Mouse (Mus musculus): ENCODE data around the gene Usp45. TPM values are rescaled to one million over a fixed set of nuclear protein-coding genes. Genes with fewer than 3 reads are reported as not detected.

Usp45 gene
- polyA plus RNA-seq, 1 experiment from 2014 or later, result 3.4 TPM

GRCm38 (mm10) chr4:21788903-21789302 is 21.9 kb downstream of the Usp45 start:
- ATAC-seq, result no peak
- H3K4me2 ChIP-seq (replicated peaks; ENCODE audit: low read depth), result no peak overlapping the region
- 87% methylated on average over 6 of the region's 6 CpGs for WGBS
- H3K36me3 ChIP-seq (ENCODE audit: control insufficient read depth, insufficient read depth), result peaks cover 39% of the 10 kb centered on the region
- no peak overlapping the region for H3K9ac ChIP-seq (ENCODE audit: low read depth, low read length)
- no peaks in the 10 kb centered on the region for H3K9me3 ChIP-seq (ENCODE audit: control insufficient read depth)
- no peaks in the 10 kb centered on the region for H3K27me3 ChIP-seq (replicated peaks; ENCODE audit: control insufficient read depth, insufficient read depth, low read length)
- TF ChIP-seq CTCF (IDR thresholded peaks at IDR 0.05; ENCODE audit: low read depth), result no peak
- no peaks in the 10 kb centered on the region for H3K4me1 ChIP-seq (replicated peaks; ENCODE audit: control insufficient read depth, insufficient read depth, low read length)
- no peak overlapping the region for H3K4me3 ChIP-seq (ENCODE audit: low read depth, low read length)
- no peak overlapping the region for H3K27ac ChIP-seq (ENCODE audit: low read depth, low read length)

GRCm38 (mm10) chr4:21789836-21790235 is 22.9 kb downstream of the Usp45 start:
- Histone ChIP-seq H3K4me2 (replicated peaks; ENCODE audit: low read depth) (no peak overlapping the region), H3K27ac (ENCODE audit: low read depth, low read length) (no peak overlapping the region), H3K4me1 (replicated peaks; ENCODE audit: control insufficient read depth, insufficient read depth, low read length) (no peaks in the 10 kb centered on the region), H3K36me3 (ENCODE audit: control insufficient read depth, insufficient read depth) (peaks cover 30% of the 10 kb centered on the region), H3K9ac (ENCODE audit: low read depth, low read length) (no peak overlapping the region), H3K27me3 (replicated peaks; ENCODE audit: control insufficient read depth, insufficient read depth, low read length) (no peaks in the 10 kb centered on the region), H3K4me3 (ENCODE audit: low read depth, low read length) (no peak overlapping the region), H3K9me3 (ENCODE audit: control insufficient read depth) (no peaks in the 10 kb centered on the region)
- no peak for ATAC-seq
- TF ChIP-seq CTCF (IDR thresholded peaks at IDR 0.05; ENCODE audit: low read depth), result no peak
- WGBS, result 88% methylated on average over 4 of the region's 4 CpGs

- Histone ChIP-seq H3K27ac (ENCODE audit: low read depth, low read length) (no peak overlapping the region), H3K36me3 (ENCODE audit: control insufficient read depth, insufficient read depth) (peaks cover 20% of the 10 kb centered on the region), H3K9ac (ENCODE audit: low read depth, low read length) (no peak overlapping the region), H3K4me3 (ENCODE audit: low read depth, low read length) (no peak overlapping the region), H3K4me2 (replicated peaks; ENCODE audit: low read depth) (no peak overlapping the region), H3K4me1 (replicated peaks; ENCODE audit: control insufficient read depth, insufficient read depth, low read length) (no peaks in the 10 kb centered on the region), H3K27me3 (replicated peaks; ENCODE audit: control insufficient read depth, insufficient read depth, low read length) (no peaks in the 10 kb centered on the region), H3K9me3 (ENCODE audit: control insufficient read depth) (no peaks in the 10 kb centered on the region)
- TF ChIP-seq CTCF (IDR thresholded peaks at IDR 0.05; ENCODE audit: low read depth), result no peak
- no peak for ATAC-seq
- WGBS, result 46% methylated on average over 3 of the region's 3 CpGs
Observed at GRCm38 (mm10) chr4:21793631-21794030, 26.7 kb downstream of the Usp45 start.

GRCm38 (mm10) chr4:21801013-21801412 is 34.1 kb downstream of the Usp45 start:
- TF ChIP-seq CTCF (IDR thresholded peaks at IDR 0.05; ENCODE audit: low read depth), result no peak
- H3K4me1 ChIP-seq (replicated peaks; ENCODE audit: control insufficient read depth, insufficient read depth, low read length), result no peaks in the 10 kb centered on the region
- H3K4me3 ChIP-seq (ENCODE audit: low read depth, low read length), result no peak overlapping the region
- no peak overlapping the region for H3K9ac ChIP-seq (ENCODE audit: low read depth, low read length)
- no peak overlapping the region for H3K4me2 ChIP-seq (replicated peaks; ENCODE audit: low read depth)
- ATAC-seq, result no peak
- WGBS, result 98% methylated on average over 1 of the region's 1 CpGs
- peaks cover 42% of the 10 kb centered on the region for H3K36me3 ChIP-seq (ENCODE audit: control insufficient read depth, insufficient read depth)
- H3K27me3 ChIP-seq (replicated peaks; ENCODE audit: control insufficient read depth, insufficient read depth, low read length), result no peaks in the 10 kb centered on the region
- no peak overlapping the region for H3K27ac ChIP-seq (ENCODE audit: low read depth, low read length)
- no peaks in the 10 kb centered on the region for H3K9me3 ChIP-seq (ENCODE audit: control insufficient read depth)

DNA sequence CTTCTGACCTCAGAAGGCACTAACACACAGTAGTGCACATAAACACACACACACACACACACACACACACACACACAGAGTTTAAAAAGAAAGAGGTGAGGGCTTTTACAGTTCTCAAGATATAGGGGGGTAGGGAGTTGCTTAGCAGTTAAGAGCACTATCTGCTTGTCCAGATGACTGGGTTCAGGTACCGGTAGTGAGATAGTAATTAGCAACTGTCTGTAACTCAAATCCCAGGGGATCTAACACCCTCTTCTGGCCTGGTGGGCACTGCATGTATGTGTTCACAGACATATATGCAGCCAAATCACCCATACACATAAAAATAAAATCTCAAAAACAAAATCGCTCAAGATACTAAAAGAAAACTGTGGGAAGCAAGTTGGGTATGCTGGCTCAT is 34.7 kb downstream of the Usp45 start:
- H3K4me1 ChIP-seq (replicated peaks; ENCODE audit: control insufficient read depth, insufficient read depth, low read length), result no peaks in the 10 kb centered on the region
- no peaks in the 10 kb centered on the region for H3K27me3 ChIP-seq (replicated peaks; ENCODE audit: control insufficient read depth, insufficient read depth, low read length)
- ATAC-seq, result no peak
- H3K9ac ChIP-seq (ENCODE audit: low read depth, low read length), result no peak overlapping the region
- H3K4me2 ChIP-seq (replicated peaks; ENCODE audit: low read depth), result no peak overlapping the region
- peaks cover 42% of the 10 kb centered on the region for H3K36me3 ChIP-seq (ENCODE audit: control insufficient read depth, insufficient read depth)
- no peak for TF ChIP-seq CTCF (IDR thresholded peaks at IDR 0.05; ENCODE audit: low read depth)
- H3K9me3 ChIP-seq (ENCODE audit: control insufficient read depth), result no peaks in the 10 kb centered on the region
- H3K4me3 ChIP-seq (ENCODE audit: low read depth, low read length), result no peak overlapping the region
- WGBS, result 97% methylated on average over 2 of the region's 2 CpGs
- H3K27ac ChIP-seq (ENCODE audit: low read depth, low read length), result no peak overlapping the region

- Histone ChIP-seq H3K27ac (ENCODE audit: low read depth, low read length) (no peak overlapping the region), H3K4me3 (ENCODE audit: low read depth, low read length) (no peak overlapping the region), H3K36me3 (ENCODE audit: control insufficient read depth, insufficient read depth) (peaks cover 20% of the 10 kb centered on the region), H3K9me3 (ENCODE audit: control insufficient read depth) (no peaks in the 10 kb centered on the region), H3K4me2 (replicated peaks; ENCODE audit: low read depth) (no peak overlapping the region), H3K4me1 (replicated peaks; ENCODE audit: control insufficient read depth, insufficient read depth, low read length) (no peaks in the 10 kb centered on the region), H3K9ac (ENCODE audit: low read depth, low read length) (no peak overlapping the region), H3K27me3 (replicated peaks; ENCODE audit: control insufficient read depth, insufficient read depth, low read length) (no peaks in the 10 kb centered on the region)
- ATAC-seq, result no peak
- WGBS, result 81% methylated on average over 5 of the region's 5 CpGs
- no peak for TF ChIP-seq CTCF (IDR thresholded peaks at IDR 0.05; ENCODE audit: low read depth)
Observed at GRCm38 (mm10) chr4:21807204-21807603, 40.2 kb downstream of the Usp45 start.

- 60% methylated on average over 3 of the region's 3 CpGs for WGBS
- H3K4me3 ChIP-seq (ENCODE audit: low read depth, low read length), result no peak overlapping the region
Observed at GRCm38 (mm10) chr4:21810608-21811007, 43.7 kb downstream of the Usp45 start.

More at GRCm38 (mm10) chr4:21810608-21811007, 43.7 kb downstream of the Usp45 start:
- TF ChIP-seq CTCF (IDR thresholded peaks at IDR 0.05; ENCODE audit: low read depth), result no peak
- no peak overlapping the region for H3K27ac ChIP-seq (ENCODE audit: low read depth, low read length)
- peak; percentile 65; the same call in 1 of the 2 replicates for ATAC-seq
- no peaks in the 10 kb centered on the region for H3K9me3 ChIP-seq (ENCODE audit: control insufficient read depth)
- no peaks in the 10 kb centered on the region for H3K4me1 ChIP-seq (replicated peaks; ENCODE audit: control insufficient read depth, insufficient read depth, low read length)
- H3K9ac ChIP-seq (ENCODE audit: low read depth, low read length), result no peak overlapping the region
- peaks cover 15% of the 10 kb centered on the region; the same call in 1 of the 2 replicates for H3K36me3 ChIP-seq (ENCODE audit: control insufficient read depth, insufficient read depth)
- no peaks in the 10 kb centered on the region for H3K27me3 ChIP-seq (replicated peaks; ENCODE audit: control insufficient read depth, insufficient read depth, low read length)
- no peak overlapping the region for H3K4me2 ChIP-seq (replicated peaks; ENCODE audit: low read depth)
